Mouse (Mus musculus) cortical plate, adult 2 months (tissue): ENCODE data around the gene Trmt10b.

Source experiments
- CTCF ChIP-seq: fragments of 200-500 bp; IDR thresholded peaks from 2 replicates; pipeline ENCODE4 v1.5.1; 2011; ENCODE audit warnings: mild to moderate bottlenecking, control low read depth, low read length; ENCODE audit not compliant: insufficient read depth; ENCODE audit errors: extremely low read depth
- POLR2A ChIP-seq: fragments of 200-500 bp; IDR thresholded peaks from 2 replicates; pipeline ENCODE4 v1.6.1; 2011; ENCODE audit warnings: mild to moderate bottlenecking, low read length, control low read depth; ENCODE audit not compliant: insufficient read depth; ENCODE audit errors: extremely low read depth

DNA sequence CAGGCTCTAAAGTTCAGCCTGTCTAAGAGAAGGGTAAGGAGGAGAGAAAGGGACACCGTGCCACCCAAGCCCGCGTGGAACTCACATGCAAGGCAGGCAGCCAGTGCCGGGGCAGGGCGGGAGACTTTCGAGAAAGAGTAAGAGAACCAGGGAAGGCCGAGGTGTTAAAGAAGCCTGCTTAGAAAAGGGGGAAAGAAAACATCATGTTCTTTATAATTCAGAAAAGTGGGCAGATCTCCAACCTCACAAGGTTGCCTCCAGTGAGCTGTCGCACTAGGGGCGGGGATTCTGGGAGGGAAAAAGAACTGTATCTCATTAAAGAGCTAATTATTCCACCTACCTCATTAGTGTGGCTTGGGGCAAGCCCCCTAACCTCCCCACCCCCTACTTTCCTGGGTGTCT is 44.1 kb upstream of the Trmt10b start:
- TF ChIP-seq CTCF (no peak), POLR2A (no peak)
